Mouse (Mus musculus): Measurements from ENCODE around the gene Mri1.

Gene Mri1

GRCm38 (mm10) chr8:84236998-84237473 is 20.1 kb downstream of the Mri1 start, which contains the start of gene Zswim4:
TSS of gene Zswim4 (minus strand) at chr8:84237055.
- WGBS: under 1% methylated on average over 35 of the region's 35 CpGs

- under 1% methylated on average over 30 of the region's 30 CpGs for WGBS
These were observed 20.6 kb downstream of the Mri1 start for GRCm38 (mm10) chr8:84236410-84236997.

GRCm38 (mm10) chr8:84235746-84236409 is 21.2 kb downstream of the Mri1 start:
- WGBS: 7% methylated on average over 10 of the region's 10 CpGs

GRCm38 (mm10) chr8:84233055-84233454 is 24.1 kb downstream of the Mri1 start:
- WGBS: 81% methylated on average over 2 of the region's 2 CpGs

GRCm38 (mm10) chr8:84230735-84231134 is 26.4 kb downstream of the Mri1 start:
- 80% methylated on average over 17 of the region's 17 CpGs for WGBS

GRCm38 (mm10) chr8:84223322-84224029 is 33.6 kb downstream of the Mri1 start:
- 84% methylated on average over 21 of the region's 21 CpGs for WGBS

- WGBS: 74% methylated on average over 9 of the region's 9 CpGs
These were observed 34.5 kb downstream of the Mri1 start for GRCm38 (mm10) chr8:84222566-84223165.

GRCm38 (mm10) chr8:84220105-84220504 is 37.0 kb downstream of the Mri1 start:
- 72% methylated on average over 7 of the region's 7 CpGs for WGBS

GRCm38 (mm10) chr8:84218143-84218542 is 39.0 kb downstream of the Mri1 start:
- 94% methylated on average over 5 of the region's 5 CpGs for WGBS

GRCm38 (mm10) chr8:84217206-84217605 is 39.9 kb downstream of the Mri1 start:
- 90% methylated on average over 11 of the region's 11 CpGs for WGBS

GRCm38 (mm10) chr8:84213277-84213676 is 43.8 kb downstream of the Mri1 start:
- WGBS: 89% methylated on average over 4 of the region's 4 CpGs

GRCm38 (mm10) chr8:84211881-84212563 is 45.1 kb downstream of the Mri1 start:
- 88% methylated on average over 31 of the region's 31 CpGs for WGBS

- WGBS: 81% methylated on average over 3 of the region's 3 CpGs
These were observed 45.9 kb downstream of the Mri1 start for GRCm38 (mm10) chr8:84211202-84211601.

- 37% methylated on average over 34 of the region's 34 CpGs for WGBS
These were observed 46.8 kb downstream of the Mri1 start for GRCm38 (mm10) chr8:84210167-84210791.

- 41% methylated on average over 17 of the region's 17 CpGs for WGBS
These were observed 48.4 kb downstream of the Mri1 start for GRCm38 (mm10) chr8:84208381-84209380.

GRCm38 (mm10) chr8:84207811-84208210 is 49.3 kb downstream of the Mri1 start:
- WGBS: 40% methylated on average over 7 of the region's 7 CpGs

GRCm38 (mm10) chr8:84206666-84207065 is 50.5 kb downstream of the Mri1 start:
- WGBS: 92% methylated on average over 3 of the region's 3 CpGs

- 87% methylated on average over 5 of the region's 5 CpGs for WGBS
These were observed 52.1 kb downstream of the Mri1 start for GRCm38 (mm10) chr8:84205073-84205472.

GRCm38 (mm10) chr8:84203975-84204772 is 53.0 kb downstream of the Mri1 start:
- whole genome bisulfite sequencing: 53% methylated on average over 13 of the region's 13 CpGs
